Mouse (Mus musculus) T-helper 2 cell (primary cell): ENCODE data around the gene Plpp3.

Experiments used
- in situ Hi-C: fragments of 300-600 bp; cut with MboI, MseI; formaldehyde crosslinking; loops from one replicate; pipeline ENCODE4 v1.15.1; 2025; ENCODE audit warnings: high pct_unique_total_duplicates

Plpp3 gene

DNA sequence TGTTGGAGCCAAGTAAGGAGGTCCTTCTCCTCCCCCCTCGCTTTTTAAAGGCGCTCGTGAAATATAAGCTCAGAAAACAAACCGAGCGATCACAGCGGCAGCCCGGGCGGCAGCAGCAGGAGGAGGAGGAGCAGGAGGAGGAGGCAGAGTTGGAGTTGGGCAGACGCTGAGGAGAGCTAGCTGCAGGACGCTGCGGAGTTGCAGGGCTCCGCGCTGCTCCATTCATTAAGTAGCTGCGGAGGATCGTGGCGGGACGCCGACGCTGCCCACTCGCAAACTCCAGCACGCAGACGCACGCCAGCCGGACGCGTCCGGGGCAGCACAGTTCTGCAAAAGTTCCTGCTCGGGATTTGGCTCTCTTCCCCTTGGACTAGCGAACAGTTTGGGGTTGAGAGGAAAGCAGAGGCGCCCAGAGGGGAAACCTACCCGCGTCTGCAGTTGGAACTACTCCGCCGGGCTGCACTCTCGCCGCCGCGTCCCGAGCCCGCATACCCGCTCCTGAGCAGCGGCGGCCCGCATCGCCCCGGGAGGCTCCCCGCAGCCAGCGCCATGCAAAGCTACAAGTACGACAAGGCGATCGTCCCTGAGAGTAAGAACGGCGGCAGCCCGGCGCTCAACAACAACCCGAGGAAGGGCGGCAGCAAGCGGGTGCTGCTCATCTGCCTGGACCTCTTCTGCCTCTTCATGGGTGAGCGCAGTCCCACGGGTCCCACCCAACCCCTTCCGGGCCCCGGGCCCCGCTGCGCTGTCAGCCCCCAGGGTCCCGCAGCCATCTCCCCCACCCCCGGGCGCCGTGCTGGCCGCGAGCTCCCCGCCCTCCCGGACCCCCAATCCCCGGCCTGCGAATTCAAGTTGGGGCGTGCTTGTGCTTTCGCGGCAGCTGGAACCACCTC, at the start of gene Plpp3:
Plpp3 (plus strand) TSS at position 72 of the 893 bp plus-strand sequence.
- in situ Hi-C loops, result loop anchor here (25.0 kb wide), 2 partner anchors 780 to 1055 kb away; no protein-coding TSS in a partner anchor

DNA sequence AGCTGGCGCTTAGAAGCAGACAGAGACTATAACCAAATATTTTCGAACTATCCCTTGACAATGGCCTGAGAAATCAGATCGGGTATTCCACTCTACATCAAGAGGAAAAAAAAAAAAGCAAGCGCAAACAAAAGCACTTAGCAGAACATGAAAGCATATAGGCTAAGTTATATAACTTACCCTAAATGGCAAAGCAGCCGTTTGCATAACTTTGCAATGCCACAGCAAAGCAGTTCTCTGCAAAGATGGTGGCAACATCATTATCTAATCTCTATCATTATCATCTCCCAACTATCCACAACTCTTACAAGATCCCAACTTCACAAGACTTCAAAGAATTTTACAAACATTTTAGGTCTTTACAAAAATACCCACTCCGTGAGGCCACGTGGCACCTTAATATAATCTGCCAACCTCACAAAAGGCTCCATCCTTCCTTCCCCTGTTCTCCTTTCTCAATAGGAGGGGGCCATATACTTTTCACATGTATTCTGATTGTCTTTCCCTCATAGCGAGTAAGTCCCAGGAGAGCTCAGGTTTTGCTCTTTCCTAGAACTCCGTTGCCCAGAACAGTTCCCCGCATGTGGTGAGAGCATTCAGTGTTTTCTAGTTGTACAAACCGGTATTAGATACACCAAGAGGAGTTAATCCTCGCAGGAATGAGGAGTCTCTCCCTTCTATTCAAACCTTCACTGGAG, 49.1 kb upstream of the Plpp3 start:
- in situ Hi-C loops, result no loop called here

DNA sequence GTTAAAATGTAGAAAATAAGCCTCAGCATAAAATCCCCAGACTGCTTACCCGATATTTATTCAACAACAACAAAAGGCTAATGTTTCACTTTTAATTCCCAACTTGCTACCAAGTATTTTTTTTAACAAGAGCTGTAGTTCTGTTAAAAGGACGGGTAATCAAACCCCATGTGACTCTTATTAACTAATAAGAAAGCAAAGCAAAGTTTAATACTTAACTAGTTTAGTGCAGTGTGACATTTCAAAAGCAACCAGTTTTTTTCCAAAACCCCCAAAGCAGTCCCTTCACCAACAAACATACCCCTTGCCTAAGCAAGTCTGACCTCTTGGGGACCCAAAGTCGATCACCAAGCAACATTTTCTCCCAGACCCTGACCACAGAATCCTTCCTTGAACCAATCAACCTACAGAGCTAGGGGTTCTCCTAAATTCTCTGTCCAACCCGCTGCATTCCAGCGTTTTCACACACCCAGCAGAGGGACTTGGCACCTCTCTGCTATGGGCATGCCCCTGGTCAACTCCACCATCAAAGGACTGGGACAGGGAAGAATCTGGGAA, 48.4 kb upstream of the Plpp3 start:
- in situ Hi-C loops, result no loop called here

DNA sequence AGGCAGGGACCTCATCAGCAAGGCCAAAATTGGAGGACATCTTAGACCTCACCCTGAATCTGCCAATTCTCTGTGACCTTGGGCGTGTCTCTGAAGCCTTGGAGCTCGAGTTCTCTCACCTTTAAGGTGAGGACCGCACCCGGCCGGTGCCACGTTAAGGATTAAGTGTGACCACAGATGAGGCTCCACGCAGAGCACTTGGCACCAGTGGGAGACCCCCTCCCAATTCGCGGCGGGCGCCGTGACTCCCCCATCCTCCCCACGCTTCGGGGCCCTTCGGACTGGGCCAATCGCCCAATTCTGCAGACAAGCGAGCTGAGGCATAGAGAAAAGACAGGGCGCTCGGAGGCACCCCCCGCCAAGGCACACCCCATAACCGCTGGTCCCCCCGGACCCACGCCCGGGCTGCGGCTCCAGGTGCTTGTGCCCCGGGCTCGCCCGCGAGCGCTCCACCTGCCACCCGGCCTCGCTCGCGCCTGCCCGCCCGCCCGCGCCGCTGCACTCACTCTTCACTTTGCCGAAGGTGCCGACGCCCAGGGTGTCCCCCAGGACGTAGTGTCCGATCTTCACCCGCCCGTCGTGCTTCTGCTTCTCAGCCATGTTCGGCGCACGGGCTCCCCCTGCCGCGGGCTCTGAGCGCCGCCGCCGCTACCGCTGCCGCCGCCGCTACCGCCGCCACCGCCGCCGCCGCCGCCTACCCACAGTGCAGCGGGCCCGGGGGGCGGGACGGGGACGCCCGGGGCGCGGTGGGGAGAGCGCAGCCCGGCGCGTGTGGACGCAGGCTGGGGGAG, 47.8 kb upstream of the Plpp3 start, which contains the start of gene Prkaa2:
Prkaa2 (minus strand) TSS at position 692 of the 791 bp plus-strand sequence.
- in situ Hi-C loops, result no loop called here

DNA sequence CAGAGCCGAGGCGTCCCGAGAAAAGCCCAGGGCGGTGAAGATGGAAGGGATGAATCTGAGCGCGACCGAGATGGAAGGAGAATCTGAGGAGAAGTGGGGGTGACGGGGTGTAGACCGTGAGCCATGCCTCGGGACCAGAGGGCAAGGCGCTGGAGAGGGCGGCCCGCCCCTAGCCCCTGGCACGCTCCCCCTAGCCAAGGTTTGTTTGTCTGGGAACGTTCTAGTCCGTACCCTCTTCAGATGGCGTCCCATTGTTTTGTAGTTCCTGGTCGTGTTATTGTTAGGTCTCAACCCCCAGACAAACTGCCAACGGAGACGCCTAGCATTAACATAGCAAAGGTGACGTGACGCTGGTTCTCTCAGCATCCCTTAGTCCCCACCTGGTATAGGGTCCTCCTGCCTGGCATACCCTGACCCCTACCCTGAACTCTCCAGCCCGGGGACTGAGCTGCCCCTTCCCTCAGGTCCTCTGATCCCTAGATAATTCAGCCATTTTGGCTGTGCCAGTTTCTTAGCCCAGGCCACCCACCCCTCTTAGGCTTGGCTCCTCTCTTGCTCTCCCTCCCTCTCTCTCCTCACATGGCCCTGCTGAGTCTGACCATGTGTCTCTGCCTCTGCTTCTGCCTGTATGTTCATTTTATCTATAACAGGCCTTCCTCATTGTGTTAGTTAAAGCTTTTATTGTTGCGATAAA, 47.0 kb upstream of the Plpp3 start:
- in situ Hi-C loops, result no loop called here

DNA sequence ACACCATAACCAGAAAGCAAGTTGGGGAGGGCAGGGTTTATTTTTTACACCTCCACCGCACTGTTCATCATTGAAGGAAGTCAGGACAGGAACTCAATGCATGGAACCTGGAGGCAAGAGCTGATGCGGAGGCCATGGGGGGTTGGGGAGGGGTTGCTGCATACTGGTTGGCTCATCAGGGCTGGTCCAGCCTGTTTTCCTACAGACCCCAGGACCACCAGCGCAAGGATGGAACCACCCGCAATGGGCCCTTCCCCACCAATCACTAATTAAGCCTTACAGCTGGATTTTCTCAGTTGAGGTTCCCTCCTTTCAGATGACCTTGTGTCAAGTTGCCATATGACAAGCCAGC, 46.5 kb upstream of the Plpp3 start:
- in situ Hi-C loops, result no loop called here

DNA sequence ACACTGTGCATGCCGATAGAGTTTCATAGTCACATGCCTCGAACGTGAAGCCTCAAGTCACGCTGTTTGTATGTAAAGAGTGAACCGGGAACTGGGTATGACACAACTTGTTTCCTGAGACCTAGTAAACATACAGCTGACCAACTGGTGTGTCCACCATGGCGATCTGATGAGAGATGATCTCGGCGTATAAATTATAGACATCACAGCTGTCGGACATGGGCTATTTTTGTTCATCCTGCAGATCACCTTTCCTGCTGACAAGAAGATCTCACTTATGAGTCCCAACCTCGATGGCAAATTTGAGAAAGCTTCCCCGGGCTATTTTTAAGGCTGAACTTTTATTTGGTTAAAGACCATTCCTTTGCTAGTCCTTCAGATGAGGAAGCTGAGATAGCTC, 45.4 kb upstream of the Plpp3 start:
- in situ Hi-C loops, result no loop called here

DNA sequence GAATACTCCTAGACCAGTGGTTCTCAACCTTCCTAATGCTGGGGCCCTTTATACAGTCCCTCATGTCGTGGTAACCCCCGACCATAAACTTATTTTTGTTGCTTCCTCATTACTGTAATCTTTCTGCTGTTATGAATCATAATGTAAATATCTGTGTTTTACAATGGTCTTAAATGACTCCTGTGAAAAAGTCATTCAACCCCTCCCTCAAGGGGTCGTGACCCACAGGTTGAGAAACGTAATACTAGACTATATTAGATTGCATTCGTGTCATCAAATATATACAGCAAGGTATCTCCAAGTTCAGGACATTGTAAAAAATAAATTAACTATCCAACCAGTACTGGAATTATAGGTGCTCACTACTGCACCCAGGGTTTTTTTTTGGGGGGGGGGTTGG, 44.1 kb upstream of the Plpp3 start:
- in situ Hi-C loops, result no loop called here

DNA sequence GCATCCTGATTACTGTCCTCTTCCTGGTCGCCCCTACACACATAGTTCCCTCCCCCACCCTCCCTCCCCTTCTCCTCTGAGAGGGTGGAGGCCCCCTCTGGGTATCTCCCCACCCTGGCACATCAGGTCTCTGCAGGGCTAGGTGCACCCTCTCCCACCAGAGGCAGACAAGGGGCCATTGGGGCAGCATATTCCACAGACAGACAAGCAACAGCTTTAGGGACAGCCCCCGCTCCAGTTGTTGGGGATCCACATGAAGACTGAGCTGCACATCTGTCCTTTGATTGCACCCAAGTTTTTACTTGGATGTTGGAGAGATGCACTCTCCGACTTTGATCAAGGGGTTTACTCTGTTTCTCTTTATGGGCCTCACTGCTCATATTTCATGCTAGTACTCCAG, 43.7 kb upstream of the Plpp3 start:
- in situ Hi-C loops, result no loop called here

DNA sequence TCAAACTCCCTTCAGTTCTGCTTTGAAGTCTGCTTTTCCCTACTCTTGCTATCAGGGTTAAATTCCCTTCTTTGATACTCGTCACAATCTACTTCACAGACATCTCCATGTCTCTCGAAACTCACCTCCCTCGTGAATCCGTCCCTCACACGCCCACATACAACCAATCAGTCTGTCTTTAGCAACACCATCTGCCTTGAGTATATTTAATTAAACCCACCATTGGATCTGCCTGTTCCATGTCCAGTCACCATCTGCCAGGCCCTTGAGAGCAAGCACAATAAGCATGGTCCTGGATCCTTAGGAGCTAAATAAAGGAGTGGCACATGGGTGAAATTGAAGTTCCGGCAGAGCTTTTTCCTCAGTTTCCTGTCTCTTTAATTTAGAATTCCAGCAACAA, 36.1 kb upstream of the Plpp3 start:
- in situ Hi-C loops, result no loop called here

DNA sequence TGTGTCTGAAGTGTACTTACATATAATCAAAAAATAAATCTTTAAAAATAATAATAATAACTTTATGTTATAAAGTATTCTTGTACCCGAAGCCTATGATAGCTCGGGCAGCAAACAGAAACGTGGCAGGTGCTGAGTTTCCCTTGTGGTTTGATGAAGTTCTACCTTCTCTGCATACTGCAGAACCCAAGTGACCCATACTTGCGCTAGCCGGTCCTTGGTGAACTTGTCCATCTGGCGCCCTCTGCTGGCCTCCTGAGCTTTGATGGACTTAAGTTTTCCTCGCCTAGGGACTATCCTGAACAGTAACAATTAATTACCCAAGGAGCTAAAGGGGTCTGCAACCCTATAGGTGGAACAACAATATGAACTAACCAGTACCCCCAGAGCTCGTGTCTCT, 34.7 kb upstream of the Plpp3 start:
- in situ Hi-C loops, result no loop called here

DNA sequence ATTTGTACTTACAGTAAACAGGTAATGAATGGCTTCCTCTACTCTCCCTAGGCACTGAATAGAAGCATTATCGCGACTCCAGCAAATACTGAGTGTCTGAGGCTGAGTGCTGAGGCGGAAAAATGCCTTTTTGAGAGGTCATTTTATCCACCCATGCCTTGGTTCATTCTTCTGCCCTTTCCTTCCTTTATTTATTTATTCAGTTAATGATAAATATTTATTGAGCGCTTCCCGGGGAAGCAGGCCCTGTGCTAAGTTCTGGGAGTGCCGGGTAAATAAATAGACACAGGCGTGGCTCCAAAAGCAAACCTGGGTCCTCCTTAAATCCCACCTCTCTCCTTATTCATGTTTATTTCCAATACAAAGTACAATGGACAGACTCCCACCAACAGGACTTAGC, 27.9 kb upstream of the Plpp3 start:
- in situ Hi-C loops, result no loop called here

DNA sequence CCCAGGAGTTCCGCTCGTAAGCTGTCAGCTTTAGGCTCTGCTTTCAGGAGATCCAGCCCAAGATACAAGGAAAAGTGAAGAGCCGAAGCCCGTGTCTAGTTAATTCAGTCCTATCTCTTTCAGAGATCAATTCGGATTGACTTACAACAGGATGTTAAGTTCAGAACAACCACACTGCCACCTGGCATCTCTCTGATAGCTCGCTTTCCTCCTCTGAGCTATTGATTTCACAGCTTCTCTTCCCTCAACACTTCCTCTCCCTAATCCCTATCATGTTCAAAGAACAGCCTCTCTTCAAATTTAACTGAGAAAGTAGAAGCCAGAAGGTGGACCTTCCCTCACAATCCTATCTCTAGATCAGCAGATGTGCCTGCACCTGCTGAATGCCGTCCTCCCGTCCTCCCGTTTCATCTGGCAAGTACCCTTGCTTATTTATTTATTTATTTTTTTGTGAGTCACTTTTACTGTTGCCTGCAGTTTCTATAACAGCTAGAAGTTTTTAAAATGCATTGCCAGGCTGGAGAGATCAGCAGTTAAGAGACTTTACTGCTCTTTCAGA, 25.3 kb upstream of the Plpp3 start:
- in situ Hi-C loops, result no loop called here

DNA sequence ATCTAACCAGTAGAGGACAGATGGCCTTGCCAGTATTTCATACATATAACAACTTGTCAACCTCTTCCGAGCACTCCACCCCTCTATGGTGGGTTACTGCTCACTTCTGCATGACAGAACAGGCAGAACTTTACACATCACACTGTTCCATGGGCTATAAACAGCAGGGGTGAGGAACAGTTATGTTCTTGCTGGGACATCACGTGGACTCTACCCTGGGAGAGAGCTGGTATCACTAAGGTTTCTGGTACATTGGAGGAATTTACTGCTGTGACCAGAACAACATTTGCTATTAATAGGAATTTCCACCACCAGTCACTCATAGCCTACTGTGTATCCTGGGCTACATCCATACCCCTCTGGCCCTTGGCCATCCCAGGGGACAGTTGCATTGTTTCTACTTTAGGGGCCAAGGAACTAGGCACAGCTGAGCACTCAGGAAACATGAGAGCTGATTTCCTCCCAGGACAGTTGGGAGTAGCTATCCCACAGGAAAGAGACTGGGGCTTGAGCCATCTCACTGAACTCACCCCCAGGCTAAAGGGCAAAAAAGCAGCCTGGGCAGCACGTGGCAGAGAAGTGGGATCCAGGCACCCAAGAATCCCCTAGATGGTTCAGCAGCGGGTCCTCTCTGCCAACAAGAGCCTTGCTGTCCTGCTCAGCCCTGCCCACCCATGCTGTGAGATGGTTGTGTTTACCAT, 23.6 kb upstream of the Plpp3 start:
- in situ Hi-C loops, result no loop called here

DNA sequence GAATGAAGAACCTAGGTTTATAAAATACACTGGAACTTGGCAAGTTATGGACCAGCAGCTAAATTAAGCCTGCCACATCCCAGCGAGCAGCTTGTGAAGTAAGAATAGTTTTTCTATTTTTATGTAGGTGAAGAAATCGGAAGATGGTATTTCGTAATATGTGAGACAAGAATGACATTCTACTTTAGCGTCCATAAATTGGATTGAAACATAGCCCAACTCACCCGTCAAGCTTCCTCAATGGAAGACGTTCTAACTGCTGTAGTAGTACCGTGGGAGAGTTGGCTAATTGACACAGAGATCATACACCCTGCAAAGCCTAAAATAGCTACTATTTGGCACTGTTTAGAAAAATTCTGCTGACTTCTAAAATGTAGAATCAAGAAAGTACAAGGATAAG, 7.7 kb upstream of the Plpp3 start:
- in situ Hi-C loops, result no loop called here

DNA sequence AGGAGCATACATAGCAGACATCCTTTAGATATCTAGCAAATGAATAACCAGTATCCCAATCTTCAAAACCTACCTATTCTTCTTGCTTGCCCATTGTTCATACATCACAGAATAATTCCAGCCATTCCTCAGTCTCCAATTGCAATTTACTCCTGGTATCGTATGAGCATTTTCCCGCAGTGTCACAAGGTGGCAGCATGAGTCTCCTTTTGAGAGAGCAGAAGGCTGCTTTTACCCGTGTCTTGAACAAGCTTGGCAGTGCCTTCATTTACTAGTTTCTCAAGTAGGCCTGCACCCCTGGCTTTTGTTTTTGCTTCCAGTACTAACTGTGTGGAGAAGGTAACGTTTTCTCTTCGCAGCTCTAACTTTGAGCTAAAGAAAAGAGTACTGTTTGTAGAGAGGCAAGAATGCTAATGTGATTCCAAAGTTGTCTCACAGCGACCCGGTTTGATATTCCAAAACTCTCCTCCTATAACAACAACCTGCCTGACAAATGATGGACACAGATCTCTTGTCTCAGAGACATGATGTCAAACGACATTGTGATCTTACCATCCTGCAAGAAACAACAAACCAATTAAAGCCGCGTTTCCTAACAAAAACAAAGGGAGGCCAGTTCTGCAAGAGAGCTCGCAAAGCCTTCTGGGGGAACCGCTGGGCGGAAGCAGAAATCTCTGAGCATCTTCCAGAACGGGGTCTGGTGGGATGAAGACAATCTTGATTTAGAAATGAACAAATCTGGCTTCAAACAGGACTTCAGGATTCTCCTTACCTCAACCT, 5.0 kb upstream of the Plpp3 start:
- in situ Hi-C loops, result loop anchor here (25.0 kb wide), 2 partner anchors 785 to 1060 kb away; no protein-coding TSS in a partner anchor

DNA sequence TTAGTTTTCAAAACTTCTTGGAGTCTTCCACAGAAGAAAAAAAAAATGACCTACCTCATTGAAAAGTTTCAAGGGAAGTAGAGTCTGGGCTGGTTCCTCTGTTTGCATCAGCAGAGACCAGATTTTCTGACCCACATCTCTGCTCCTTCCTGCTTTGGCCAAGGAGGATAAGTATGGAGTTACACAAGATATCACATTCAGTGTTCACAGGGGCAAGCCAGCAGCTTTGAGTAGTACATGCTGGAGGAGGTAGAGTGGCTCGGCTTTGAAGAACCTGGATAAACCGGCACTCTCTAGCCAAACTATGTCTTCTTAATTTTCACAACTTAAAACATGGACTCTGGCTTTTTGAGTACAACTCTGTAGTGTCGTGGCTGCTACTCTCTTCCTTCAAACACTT, 3.9 kb upstream of the Plpp3 start:
- in situ Hi-C loops, result loop anchor here (25.0 kb wide), 2 partner anchors 784 to 1059 kb away; no protein-coding TSS in a partner anchor

DNA sequence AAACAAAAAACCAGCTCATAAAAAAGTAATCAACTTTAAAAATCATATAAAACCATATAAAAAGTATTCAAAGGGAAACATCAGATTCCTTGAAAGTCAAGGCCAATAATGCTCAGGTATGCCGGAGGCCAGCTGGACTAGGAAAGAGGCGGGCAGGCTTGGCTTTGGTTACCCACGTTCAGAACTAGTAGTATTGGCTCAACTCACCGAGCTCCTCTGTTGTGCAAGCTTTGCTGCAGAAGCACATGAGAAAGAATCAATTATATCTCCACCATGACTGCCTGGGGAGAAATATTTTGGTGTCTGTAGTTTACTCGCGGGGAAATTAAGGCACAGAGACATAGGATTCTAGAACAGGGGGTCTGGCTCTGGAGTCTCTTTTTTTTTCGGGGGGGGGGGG, 866 bp upstream of the Plpp3 start:
- in situ Hi-C loops, result loop anchor here (25.0 kb wide), 2 partner anchors 781 to 1056 kb away; no protein-coding TSS in a partner anchor

DNA sequence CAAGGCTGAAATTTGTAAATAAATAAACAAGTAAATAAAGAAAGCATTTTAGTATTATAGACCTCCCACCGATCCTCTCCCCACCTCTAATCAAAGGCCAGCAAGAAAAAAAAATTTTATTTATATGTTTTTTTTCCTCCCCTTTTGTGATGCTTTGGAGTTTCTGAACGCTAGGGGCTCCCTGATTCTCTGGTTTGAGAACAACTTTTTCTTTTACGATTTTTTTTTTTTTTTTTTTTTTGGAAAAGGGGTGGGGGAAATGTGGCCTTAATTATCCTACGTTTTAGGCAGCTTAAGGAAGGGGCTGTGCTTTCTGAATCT, 232 bp upstream of the Plpp3 start:
- in situ Hi-C loops, result loop anchor here (25.0 kb wide), 2 partner anchors 780 to 1055 kb away; no protein-coding TSS in a partner anchor
